Mouse (Mus musculus) liver, adult 2 months (tissue): ENCODE data around the gene Tor2a. TPM values are rescaled to one million over a fixed set of nuclear protein-coding genes. Genes with fewer than 3 reads are reported as not detected.

Source experiments
- DNase-seq: peaks from one replicate; pipeline ENCODE4 v3.0.0-alpha.2; 2011; ENCODE audit warnings: low read depth, low spot score; ENCODE audit errors: extremely low read depth
- H3K27ac ChIP-seq: fragments of 200-500 bp; replicated peaks from 2 replicates; pipeline ENCODE4 v1.5.1; 2012; ENCODE audit warnings: low read depth, mild to moderate bottlenecking, control low read depth, inconsistent platforms, low read length; ENCODE audit not compliant: insufficient read depth
- H3K27me3 ChIP-seq: fragments of 200-500 bp; 2 replicates; pipeline ENCODE4 v1.6.1; 2012; ENCODE audit warnings: mild to moderate bottlenecking, moderate library complexity, low read length, inconsistent platforms; ENCODE audit not compliant: control insufficient read depth, insufficient read depth
- H3K36me3 ChIP-seq: fragments of 200-500 bp; 2 replicates; pipeline ENCODE4 v1.6.1; 2012; ENCODE audit warnings: low read length, inconsistent platforms; ENCODE audit not compliant: control insufficient read depth, insufficient read depth
- H3K4me1 ChIP-seq: fragments of 200-500 bp; 2 replicates; pipeline ENCODE4 v1.6.1; 2011; ENCODE audit warnings: low read length; ENCODE audit not compliant: control insufficient read depth, insufficient read depth
- H3K4me3 ChIP-seq: fragments of 200-500 bp; 2 replicates; pipeline ENCODE4 v1.5.1; 2011; ENCODE audit warnings: low read depth, mild to moderate bottlenecking, control low read depth, low read length, moderate library complexity; ENCODE audit not compliant: insufficient read depth
- H3K79me2 ChIP-seq: fragments of 200-500 bp; 2 replicates; pipeline ENCODE4 v1.6.1; 2012; ENCODE audit warnings: inconsistent platforms, mild to moderate bottlenecking, low read length, moderate library complexity; ENCODE audit not compliant: control insufficient read depth, insufficient read depth
- H3K9ac ChIP-seq: fragments of 200-500 bp; 2 replicates; pipeline ENCODE4 v1.6.1; 2012; ENCODE audit warnings: low read depth, mild to moderate bottlenecking, control low read depth, inconsistent platforms, low read length
- CTCF ChIP-seq: fragments of 200-500 bp; IDR thresholded peaks from 2 replicates; pipeline ENCODE4 v1.5.1; 2011; ENCODE audit warnings: low read depth, low read length, control low read depth
- POLR2A ChIP-seq: fragments of 200-500 bp; IDR thresholded peaks from 2 replicates; pipeline ENCODE4 v1.6.1; 2011; ENCODE audit warnings: low read length, control low read depth; ENCODE audit not compliant: insufficient read depth; ENCODE audit errors: extremely low read depth
- WGBS: fragments of 180-500 bp; shearing (Covaris S2); methylation state at CpG from one replicate; pipeline ENCODE4 v1.1.7; 2018; 5-methylcytosine and 5-hydroxymethylcytosine counted together
- polyA plus RNA-seq: library from polyadenylated mRNA; depleted of rRNA; stranded (reverse); fragments of >200 nt; gene quantifications from 2 replicates; pipeline ENCODE4 v1.2.3, GENCODE M21; 2012
- total RNA-seq: library from RNA; depleted of rRNA; stranded (reverse); fragments of >200 nt; gene quantifications from 2 replicates; pipeline ENCODE4 v1.2.3, GENCODE M21; 2014

Gene Tor2a
- total and polyA plus RNA-seq, 2 experiments = 26.6 to 72.6 TPM

GRCm38 (mm10) chr2:32749082-32749481, 8.0 kb upstream of the Tor2a start:
- Histone ChIP-seq H3K4me3 (no peak overlapping the region), H3K27me3 (no peaks in the 10 kb centered on the region), H3K36me3 (no peaks in the 10 kb centered on the region), H3K27ac (no peak overlapping the region), H3K4me1 (peaks cover 5% of the 10 kb centered on the region), H3K79me2 (no peaks in the 10 kb centered on the region), H3K9ac (no peak overlapping the region)
- 94% methylated on average over 16 of the region's 16 CpGs for WGBS
- DNase-seq = no peak
- TF ChIP-seq CTCF = no peak
- TF ChIP-seq POLR2A = no peak

- Histone ChIP-seq H3K27ac (no peak overlapping the region), H3K36me3 (no peaks in the 10 kb centered on the region), H3K4me1 (peaks cover 5% of the 10 kb centered on the region), H3K79me2 (no peaks in the 10 kb centered on the region), H3K27me3 (no peaks in the 10 kb centered on the region), H3K9ac (no peak overlapping the region), H3K4me3 (no peak overlapping the region)
- DNase-seq = no peak
- 79% methylated on average over 7 of the region's 7 CpGs for WGBS
- TF ChIP-seq POLR2A (no peak), CTCF (no peak)
Observed at GRCm38 (mm10) chr2:32750199-32750598, 6.8 kb upstream of the Tor2a start.

GRCm38 (mm10) chr2:32750887-32751664, 6.0 kb upstream of the Tor2a start:
- Histone ChIP-seq H3K4me1 (peaks cover 5% of the 10 kb centered on the region), H3K79me2 (no peaks in the 10 kb centered on the region), H3K4me3 (peak overlapping the region; percentile 64), H3K9ac (peak overlapping the region; percentile 30), H3K27ac (peak overlapping the region; percentile 73), H3K36me3 (no peaks in the 10 kb centered on the region), H3K27me3 (no peaks in the 10 kb centered on the region)
- 26% methylated on average over 31 of the region's 31 CpGs for WGBS
- DNase-seq = peak; percentile 84
- TF ChIP-seq POLR2A (0 out of 2 replicates have a peak, but pooled peaks have one; percentile 47), CTCF (0 out of 2 replicates have a peak, but pooled peaks have one; percentile 5)

DNA sequence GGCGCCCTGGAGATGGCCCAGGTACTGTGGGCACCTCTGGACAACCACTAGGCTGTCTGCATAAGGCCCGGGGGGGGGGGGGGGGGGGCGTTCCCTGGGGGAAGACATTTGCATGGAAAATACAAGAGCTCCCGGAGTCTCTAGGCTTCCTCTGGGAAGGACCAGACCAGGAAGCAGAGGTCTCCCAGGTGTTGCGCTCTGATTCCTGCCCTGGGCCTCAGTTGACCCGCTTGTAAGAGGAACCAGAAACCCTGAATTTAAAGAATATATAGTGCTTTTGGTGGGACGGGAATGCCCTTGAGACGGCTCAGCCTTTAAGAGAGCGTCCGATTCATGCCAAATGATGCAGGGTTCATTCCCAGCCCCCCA, 5.4 kb upstream of the Tor2a start:
- Histone ChIP-seq H3K4me3 (peak overlapping the region; percentile 64), H3K9ac (peak overlapping the region; percentile 30), H3K27ac (peak overlapping the region; percentile 73), H3K79me2 (no peaks in the 10 kb centered on the region), H3K4me1 (peaks cover 5% of the 10 kb centered on the region), H3K27me3 (no peaks in the 10 kb centered on the region), H3K36me3 (no peaks in the 10 kb centered on the region)
- WGBS = 22% methylated on average over 8 of the region's 10 CpGs
- no peak for DNase-seq
- TF ChIP-seq POLR2A (no peak), CTCF (no peak)

DNA sequence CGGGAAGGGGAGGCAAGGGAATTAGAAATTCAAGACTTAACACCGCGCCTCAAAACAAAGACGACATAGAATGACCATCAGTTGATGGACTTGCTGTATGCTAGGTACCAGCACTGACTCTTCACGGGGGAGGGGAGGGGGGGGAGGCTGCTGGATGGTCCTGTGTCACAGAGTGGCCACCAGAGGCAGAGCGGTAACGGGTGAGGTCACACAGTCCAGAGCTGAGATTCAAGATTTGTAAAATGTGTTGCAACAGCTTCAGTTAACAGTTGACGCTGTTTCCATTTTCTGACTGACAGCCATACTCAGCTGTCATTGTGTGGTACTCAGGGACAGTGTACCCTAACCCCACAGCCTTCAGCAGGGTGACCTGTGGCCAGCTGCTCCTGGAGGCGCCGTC, 4.9 kb upstream of the Tor2a start:
- Histone ChIP-seq H3K27me3 (no peaks in the 10 kb centered on the region), H3K4me3 (no peak overlapping the region), H3K4me1 (peaks cover 5% of the 10 kb centered on the region), H3K9ac (no peak overlapping the region), H3K36me3 (no peaks in the 10 kb centered on the region), H3K79me2 (no peaks in the 10 kb centered on the region), H3K27ac (no peak overlapping the region)
- TF ChIP-seq CTCF (peak; percentile 63), POLR2A (no peak)
- 48% methylated on average over 10 of the region's 10 CpGs for WGBS
- DNase-seq = peak; percentile 70

GRCm38 (mm10) chr2:32756674-32757055, 369 bp upstream of the Tor2a start:
- Histone ChIP-seq H3K4me1 (peaks cover 3% of the 10 kb centered on the region), H3K27ac (no peak overlapping the region), H3K9ac (no peak overlapping the region), H3K4me3 (no peak overlapping the region), H3K79me2 (no peaks in the 10 kb centered on the region), H3K36me3 (no peaks in the 10 kb centered on the region; the same call in 1 of the 2 replicates), H3K27me3 (no peaks in the 10 kb centered on the region)
- WGBS = 35% methylated on average over 6 of the region's 6 CpGs
- no peak for TF ChIP-seq CTCF
- no peak for TF ChIP-seq POLR2A
- no peak for DNase-seq
